Mouse (Mus musculus) hindbrain, embryonic 14.5 days (tissue): ENCODE measurements at regions not wholly inside any gene's neighbourhood (a gene's known extent, or its start where the extent isn't known, plus 50 kb on each side); places are given as distances from the start of the nearest gene placed in this dataset.

Experiments
- ATAC-seq: fragments of 200-750 bp; cut with Nextera tagmentation; 2 replicates; pipeline ENCODE4 v1.8.0; 2017; ENCODE audit warnings: moderate number of reproducible peaks, mild to moderate bottlenecking, moderate TSS enrichment, moderate library complexity; ENCODE audit not compliant: low FRiP score
- DNase-seq: peaks from one replicate; pipeline ENCODE4 v3.0.0-alpha.2; 2015; ENCODE audit warnings: low spot score
- H3K27ac ChIP-seq: fragments of 300-500 bp; sonication (generic); 2 replicates; pipeline ENCODE4 v1.5.1; 2014; ENCODE audit warnings: mild to moderate bottlenecking, moderate library complexity
- H3K27me3 ChIP-seq: fragments of 300-500 bp; sonication (generic); 2 replicates; pipeline ENCODE4 v1.6.1; 2014; ENCODE audit warnings: mild to moderate bottlenecking, low read length, mixed read lengths; ENCODE audit not compliant: control insufficient read depth, insufficient read depth
- H3K36me3 ChIP-seq: fragments of 300-500 bp; sonication (generic); replicated peaks from 2 replicates; pipeline ENCODE4 v1.6.1; 2014; ENCODE audit not compliant: control insufficient read depth, insufficient read depth
- H3K4me1 ChIP-seq: fragments of 300-500 bp; sonication (generic); replicated peaks from 2 replicates; pipeline ENCODE4 v1.6.1; 2014; ENCODE audit warnings: antibody characterized with exemption, low read length, mixed read lengths; ENCODE audit not compliant: control insufficient read depth, insufficient read depth
- H3K4me2 ChIP-seq: fragments of 300-500 bp; sonication (generic); replicated peaks from 2 replicates; pipeline ENCODE4 v1.6.1; 2014; ENCODE audit warnings: mild to moderate bottlenecking, moderate library complexity
- H3K4me3 ChIP-seq: fragments of 300-500 bp; sonication (generic); replicated peaks from 2 replicates; pipeline ENCODE4 v1.5.1; 2014; ENCODE audit warnings: mild to moderate bottlenecking, low read length
- H3K9ac ChIP-seq: fragments of 300-500 bp; sonication (generic); 2 replicates; pipeline ENCODE4 v1.6.1; 2014
- H3K9me3 ChIP-seq: fragments of 300-500 bp; sonication (generic); 2 replicates; pipeline ENCODE4 v1.6.1; 2016; ENCODE audit warnings: low read length; ENCODE audit not compliant: control insufficient read depth
- WGBS: fragments of 180-500 bp; shearing (Covaris S2); extraction: QIAGEN DNeasy Blood & Tissue Kit; methylation state at CpG from one replicate; pipeline ENCODE4 v1.1.7; 2014; 5-methylcytosine and 5-hydroxymethylcytosine counted together

DNA sequence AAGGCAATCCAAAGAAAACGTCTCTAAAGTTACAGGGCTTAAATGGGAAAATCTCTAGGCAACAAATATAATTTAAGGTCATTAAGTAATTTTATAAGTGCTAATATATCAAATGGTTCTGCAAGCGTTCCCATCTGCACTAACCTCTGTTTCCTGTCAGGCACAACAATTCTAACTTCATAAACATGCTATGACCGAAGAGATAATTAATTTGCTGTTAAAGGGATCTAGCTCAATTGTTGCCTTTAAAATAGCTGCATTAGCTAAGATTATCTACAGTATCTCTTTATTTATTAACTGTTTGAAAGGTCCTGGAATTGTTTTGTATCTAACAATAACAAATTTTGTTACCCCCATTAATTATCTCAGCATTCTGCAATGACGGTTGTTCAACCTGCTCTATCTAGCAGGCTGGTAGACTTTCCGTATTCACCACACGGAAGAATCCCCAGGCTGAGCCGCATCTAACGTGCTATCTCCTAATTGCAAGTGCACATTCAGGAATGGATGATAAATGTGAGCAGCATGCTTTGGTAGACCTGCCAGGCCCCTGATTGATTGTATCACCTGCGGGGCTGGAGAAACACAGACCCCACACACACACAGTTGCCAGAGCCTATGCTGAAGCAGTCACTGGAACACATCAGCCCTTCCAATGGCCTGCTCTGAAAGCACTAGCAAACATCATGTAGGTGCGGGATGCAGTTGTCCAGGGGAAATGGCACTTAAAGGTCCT lies 274.4 kb downstream of the Nuak1 start:
- Histone ChIP-seq H3K4me2 (no peak overlapping the region), H3K4me1 (no peaks in the 10 kb centered on the region), H3K4me3 (no peak overlapping the region), H3K9me3 (no peaks in the 10 kb centered on the region), H3K27ac (no peak overlapping the region), H3K36me3 (no peaks in the 10 kb centered on the region), H3K27me3 (no peaks in the 10 kb centered on the region), H3K9ac (no peak overlapping the region)
- ATAC-seq (0 out of 2 replicates have a peak, but pooled peaks have one; percentile 40), DNase-seq (no peak)
- 71% methylated on average over 10 of the region's 10 CpGs for WGBS

DNA sequence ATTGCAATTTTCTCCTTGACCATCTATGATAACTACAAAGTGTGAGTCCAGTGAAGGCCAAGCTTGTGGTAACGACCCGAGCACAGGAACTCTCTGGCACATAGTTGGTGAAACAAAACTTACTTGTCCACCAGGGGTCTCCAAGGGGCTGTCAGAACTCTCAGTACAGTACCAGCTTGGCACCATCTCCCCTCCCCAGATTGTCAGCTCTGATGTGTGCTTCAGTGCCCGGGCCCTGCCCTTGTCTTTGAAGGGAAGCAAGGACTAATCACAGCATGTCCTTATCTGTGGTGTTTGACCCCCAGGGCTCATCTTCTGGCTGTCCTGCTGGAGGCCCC lies 273.9 kb downstream of the Nuak1 start:
- ATAC-seq = peak; percentile 75
- WGBS = 60% methylated on average over 3 of the region's 3 CpGs
- H3K4me1 ChIP-seq = no peaks in the 10 kb centered on the region
- no peak overlapping the region for H3K27ac ChIP-seq
- H3K4me2 ChIP-seq = no peak overlapping the region
- H3K4me3 ChIP-seq = no peak overlapping the region
- peak; percentile 48 for DNase-seq
- no peaks in the 10 kb centered on the region for H3K36me3 ChIP-seq
- no peaks in the 10 kb centered on the region for H3K27me3 ChIP-seq
- no peak overlapping the region for H3K9ac ChIP-seq
- H3K9me3 ChIP-seq = no peaks in the 10 kb centered on the region

DNA sequence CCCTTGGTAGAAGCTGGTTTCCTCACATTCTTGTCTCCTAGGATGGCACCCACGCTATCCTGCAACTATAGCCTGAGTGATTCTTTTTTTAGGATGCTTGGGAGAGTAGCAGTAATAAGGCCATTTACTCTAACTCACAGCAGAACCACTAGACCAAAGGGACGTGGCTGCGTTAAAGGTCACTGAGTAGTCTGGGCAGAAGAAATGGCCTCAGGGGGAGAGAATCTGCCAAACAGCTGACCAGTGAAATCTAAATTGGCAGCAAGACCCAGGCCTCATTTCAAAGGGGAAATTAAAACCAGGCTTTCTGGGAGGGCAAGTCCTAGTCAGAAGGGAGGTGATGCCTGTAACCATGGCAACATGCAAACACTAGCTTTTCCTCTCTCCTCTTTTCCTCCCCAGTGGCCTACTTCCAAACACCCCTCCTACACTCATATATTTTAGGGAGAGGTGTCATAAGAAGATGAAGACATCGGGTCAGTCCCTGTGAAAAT lies 267.5 kb downstream of the Nuak1 start:
- Histone ChIP-seq H3K36me3 (no peaks in the 10 kb centered on the region), H3K9me3 (no peaks in the 10 kb centered on the region), H3K9ac (no peak overlapping the region), H3K4me3 (no peak overlapping the region), H3K27ac (no peak overlapping the region), H3K4me1 (peaks cover 5% of the 10 kb centered on the region; the same call in 1 of the 2 replicates), H3K27me3 (no peaks in the 10 kb centered on the region), H3K4me2 (no peak overlapping the region)
- ATAC-seq = peak; percentile 48; the same call in 1 of the 2 replicates
- no peak for DNase-seq
- 59% methylated on average over 4 of the region's 4 CpGs for WGBS

DNA sequence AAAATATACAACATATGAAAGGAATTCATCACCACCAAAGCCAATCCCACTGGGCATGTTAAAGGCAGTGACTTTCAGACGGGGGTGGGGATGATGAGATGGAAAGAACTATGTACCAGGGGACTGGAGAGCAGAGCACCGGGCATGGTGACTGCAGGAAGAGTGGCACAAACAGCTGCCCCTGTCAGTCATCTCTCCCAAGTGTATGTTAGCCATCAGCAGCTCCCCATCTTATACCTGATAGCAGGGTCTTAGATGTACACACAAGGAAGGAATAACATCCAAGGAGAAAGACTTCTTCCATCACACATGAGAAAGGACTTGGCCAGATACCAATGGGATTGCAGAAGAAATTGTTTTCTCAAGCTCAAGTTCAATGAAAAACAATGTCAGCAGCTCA lies 257.2 kb downstream of the Nuak1 start:
- Histone ChIP-seq H3K4me1 (no peaks in the 10 kb centered on the region), H3K27ac (no peak overlapping the region), H3K9me3 (no peaks in the 10 kb centered on the region), H3K4me2 (no peak overlapping the region), H3K9ac (no peak overlapping the region), H3K4me3 (no peak overlapping the region), H3K36me3 (no peaks in the 10 kb centered on the region), H3K27me3 (no peaks in the 10 kb centered on the region)
- 82% methylated on average over 2 of the region's 2 CpGs for WGBS
- DNase-seq (no peak), ATAC-seq (no peak)

DNA sequence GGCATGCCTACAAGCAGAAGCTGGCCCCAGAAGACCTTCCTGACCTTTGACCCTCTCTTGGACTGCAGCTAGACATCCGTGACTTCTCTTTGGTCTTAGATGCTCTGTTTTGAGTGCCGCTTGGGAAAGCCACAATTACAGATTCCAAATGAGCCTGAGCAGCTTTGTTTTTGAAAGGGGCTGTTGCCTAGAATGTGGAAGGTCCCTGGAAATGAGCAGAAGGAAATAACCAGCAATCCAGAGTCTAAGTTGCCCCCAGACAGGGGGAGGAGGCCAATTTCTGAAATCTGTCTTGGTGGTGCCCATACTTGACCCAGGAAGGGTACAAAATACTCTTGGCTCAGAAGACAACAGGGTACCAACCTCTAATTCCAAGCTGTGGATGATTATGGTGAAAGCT lies 253.9 kb downstream of the Nuak1 start:
- no peaks in the 10 kb centered on the region for H3K9me3 ChIP-seq
- no peaks in the 10 kb centered on the region for H3K36me3 ChIP-seq
- DNase-seq (no peak), ATAC-seq (no peak)
- H3K4me2 ChIP-seq = no peak overlapping the region
- H3K27ac ChIP-seq = no peak overlapping the region
- 36% methylated on average over 2 of the region's 2 CpGs for WGBS
- H3K4me1 ChIP-seq = no peaks in the 10 kb centered on the region
- H3K4me3 ChIP-seq = no peak overlapping the region
- H3K27me3 ChIP-seq = no peaks in the 10 kb centered on the region
- no peak overlapping the region for H3K9ac ChIP-seq

DNA sequence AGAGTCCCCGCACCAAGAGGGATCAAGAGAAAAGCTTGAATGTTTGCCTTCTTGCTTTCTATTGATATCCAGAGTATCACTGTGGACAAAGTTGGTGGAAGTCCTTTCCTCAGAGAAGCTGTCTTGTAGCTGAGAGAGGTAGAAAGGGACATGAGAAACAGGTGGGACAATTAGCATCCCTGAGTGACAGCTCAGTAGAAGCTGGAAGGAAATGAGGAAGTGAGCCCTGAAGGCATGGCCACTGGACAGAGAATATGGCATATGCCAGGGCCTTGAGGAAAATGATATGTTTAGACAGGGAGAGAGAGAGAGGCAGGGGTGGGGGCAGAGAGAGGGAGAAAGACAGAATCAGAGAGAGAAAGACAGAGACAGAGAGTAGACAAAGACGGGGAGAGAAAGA lies 241.4 kb downstream of the Nuak1 start:
- Histone ChIP-seq H3K4me3 (no peak overlapping the region), H3K4me2 (no peak overlapping the region), H3K27me3 (no peaks in the 10 kb centered on the region), H3K36me3 (no peaks in the 10 kb centered on the region), H3K27ac (no peak overlapping the region), H3K9ac (no peak overlapping the region), H3K4me1 (no peaks in the 10 kb centered on the region), H3K9me3 (no peaks in the 10 kb centered on the region)
- 94% methylated on average over 2 of the region's 2 CpGs for WGBS
- ATAC-seq (no peak), DNase-seq (no peak)

DNA sequence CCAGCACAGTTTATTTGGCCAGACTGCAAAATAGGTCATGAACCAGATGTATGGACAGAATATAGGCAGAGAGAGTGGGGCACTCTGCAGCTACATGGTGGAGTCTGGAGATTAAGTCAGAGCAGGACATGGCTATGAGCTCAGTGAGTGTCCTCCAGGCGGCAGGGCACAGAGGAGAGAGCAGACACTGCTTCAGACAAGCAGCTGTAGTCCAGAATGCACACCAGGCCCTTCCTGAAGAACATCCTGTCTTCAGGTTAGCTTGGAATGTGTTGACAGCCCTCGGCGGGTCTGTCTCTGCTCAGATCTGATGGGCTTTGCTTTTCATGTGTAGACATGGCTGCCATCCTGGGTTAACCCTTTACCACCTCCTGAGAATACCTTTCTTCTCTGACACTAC lies 238.6 kb downstream of the Nuak1 start:
- Histone ChIP-seq H3K27ac (no peak overlapping the region), H3K4me3 (no peak overlapping the region), H3K27me3 (no peaks in the 10 kb centered on the region), H3K9me3 (no peaks in the 10 kb centered on the region), H3K4me2 (no peak overlapping the region), H3K9ac (no peak overlapping the region), H3K36me3 (no peaks in the 10 kb centered on the region), H3K4me1 (no peaks in the 10 kb centered on the region)
- no peak for DNase-seq
- ATAC-seq = no peak
- WGBS = 81% methylated on average over 3 of the region's 3 CpGs

DNA sequence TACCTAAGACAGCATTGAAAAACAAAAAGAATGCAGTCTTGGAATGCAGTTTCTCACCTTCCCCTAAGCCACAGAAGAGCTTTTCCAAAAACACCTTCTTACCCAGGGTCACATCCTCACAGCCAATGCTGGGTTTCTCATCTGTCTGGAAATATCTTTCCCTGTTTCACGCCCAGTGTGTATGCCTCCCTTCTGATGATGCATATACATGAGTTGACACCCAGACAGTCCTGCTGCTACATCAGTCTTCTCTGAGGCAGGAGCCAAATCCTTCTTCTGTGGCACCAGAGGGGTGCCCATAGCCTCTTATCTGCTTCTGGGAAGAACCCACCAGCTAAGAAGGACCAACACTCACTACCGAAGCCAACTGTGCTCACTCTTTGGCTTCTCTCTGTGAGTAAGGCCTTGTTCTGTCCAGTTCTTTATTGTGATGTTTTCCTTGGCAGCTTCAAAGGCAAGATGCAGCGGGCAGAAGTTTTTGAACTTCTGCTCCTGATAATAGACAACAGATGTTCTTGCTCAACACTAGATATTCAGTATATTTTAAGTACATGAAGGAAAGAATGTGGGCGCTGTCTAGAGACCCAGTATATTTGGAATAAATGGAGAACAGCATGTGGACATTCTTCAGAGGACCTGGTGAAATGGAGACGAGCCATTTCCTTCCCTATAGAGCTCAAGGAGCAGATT lies 228.2 kb downstream of the Nuak1 start:
- H3K9ac ChIP-seq = no peak overlapping the region
- H3K4me2 ChIP-seq = no peak overlapping the region
- no peaks in the 10 kb centered on the region for H3K9me3 ChIP-seq
- no peaks in the 10 kb centered on the region for H3K36me3 ChIP-seq
- 90% methylated on average over 5 of the region's 5 CpGs for WGBS
- H3K27ac ChIP-seq = no peak overlapping the region
- no peak overlapping the region for H3K4me3 ChIP-seq
- H3K27me3 ChIP-seq = no peaks in the 10 kb centered on the region
- DNase-seq = no peak
- no peaks in the 10 kb centered on the region for H3K4me1 ChIP-seq
- no peak for ATAC-seq

DNA sequence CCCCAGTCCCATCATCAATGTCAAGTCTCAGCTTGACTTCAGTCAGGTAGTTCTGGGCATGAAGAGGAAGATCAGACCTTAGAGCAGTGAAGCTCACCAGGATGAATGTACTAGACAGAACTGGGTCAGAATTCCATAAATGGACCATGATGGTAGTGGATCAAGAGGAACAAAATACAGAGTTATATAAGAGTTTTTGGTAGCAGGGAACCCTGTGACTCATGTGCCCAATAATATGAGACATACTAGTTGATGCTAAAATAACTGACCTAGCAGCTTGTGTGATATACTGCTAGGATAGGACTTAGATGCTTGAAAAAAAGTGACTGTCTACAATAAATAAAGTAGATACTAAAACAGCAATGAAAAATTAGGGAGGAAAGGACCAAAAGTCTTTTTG lies 225.6 kb downstream of the Nuak1 start:
- H3K27ac ChIP-seq = no peak overlapping the region
- H3K4me2 ChIP-seq = no peak overlapping the region
- no peak for DNase-seq
- no peak overlapping the region for H3K4me3 ChIP-seq
- H3K9ac ChIP-seq = no peak overlapping the region
- H3K4me1 ChIP-seq = no peaks in the 10 kb centered on the region
- H3K9me3 ChIP-seq = no peaks in the 10 kb centered on the region
- ATAC-seq = no peak
- H3K27me3 ChIP-seq = no peaks in the 10 kb centered on the region
- H3K36me3 ChIP-seq = no peaks in the 10 kb centered on the region
